Mouse (Mus musculus) ES-Bruce4 (cell line): ENCODE measurements around the gene Asl.

ENCODE experiments used
- CTCF ChIP-seq: IDR thresholded peaks from one replicate; pipeline ENCODE4 v1.8.1; 2011; ENCODE audit warnings: low read depth, low read length
- EP300 ChIP-seq: IDR thresholded peaks from 2 replicates; pipeline ENCODE4 v1.6.1; 2011; ENCODE audit warnings: low read depth, low read length; ENCODE audit not compliant: insufficient read depth
- POLR2A ChIP-seq: IDR thresholded peaks from one replicate; pipeline ENCODE4 v1.8.1; 2011; ENCODE audit warnings: low read length; ENCODE audit not compliant: insufficient read depth

- no peak for TF ChIP-seq CTCF
- TF ChIP-seq POLR2A, result no peak
- TF ChIP-seq EP300, result no peak
Measured at GRCm38 (mm10) chr5:130059413-130060328, 30.6 kb upstream of the Asl start.
